Mouse (Mus musculus) myocyte (in vitro differentiated cells): ENCODE measurements at regions not wholly inside any gene's neighbourhood (a gene's known extent, or its start where the extent isn't known, plus 50 kb on each side); places are given as distances from the start of the nearest gene placed in this dataset.

Source experiments
- E2F4 ChIP-seq: IDR thresholded peaks from one replicate; pipeline ENCODE4 v1.6.1; 2011; ENCODE audit warnings: mild to moderate bottlenecking, control low read depth, moderate library complexity; ENCODE audit not compliant: insufficient read depth
- MAX ChIP-seq: IDR thresholded peaks from one replicate; pipeline ENCODE4 v1.6.1; 2011; ENCODE audit warnings: low read depth, mild to moderate bottlenecking, control low read depth
- MYOD1 ChIP-seq, 3 experiments: IDR thresholded peaks; one replicate each; pipeline ENCODE4 v1.6.1; 2011; ENCODE audit warnings: control low read depth in 2 of 3, low read depth in 2 of 3, mild to moderate bottlenecking in 2 of 3, moderate library complexity in 1 of 3; ENCODE audit not compliant: insufficient read length in 2 of 3, control insufficient read depth in 1 of 3
- POLR2A ChIP-seq: IDR thresholded peaks from one replicate; pipeline ENCODE4 v1.6.1; 2011; ENCODE audit warnings: low read depth, mild to moderate bottlenecking, control low read depth, moderate library complexity; ENCODE audit not compliant: insufficient read length
- SRF ChIP-seq: IDR thresholded peaks from one replicate; pipeline ENCODE4 v1.6.1; 2011; ENCODE audit warnings: low read depth; ENCODE audit not compliant: control insufficient read depth, insufficient read length

- TF ChIP-seq E2F4, result no peak
- no peak for TF ChIP-seq SRF
- no peak for TF ChIP-seq MAX
- TF ChIP-seq POLR2A, result no peak
- TF ChIP-seq MYOD1 (IDR thresholded peaks at IDR 0.05; ENCODE audit: control insufficient read depth in 1 of 3, insufficient read length in 2 of 3, low read depth in 2 of 3), result no peak
These were observed 1160.2 kb upstream of the Gulo start for GRCm38 (mm10) chr14:67169201-67169600.
